Mouse (Mus musculus) thymus, postnatal 10 days (tissue): ENCODE data around the gene Fmo4.

ENCODE experiments used
- DNase-seq, 2 experiments: peaks; one replicate each; pipeline ENCODE4 v3.0.0; 2021; ENCODE audit warnings: low spot score in 2 of 2

The Fmo4 gene

DNA sequence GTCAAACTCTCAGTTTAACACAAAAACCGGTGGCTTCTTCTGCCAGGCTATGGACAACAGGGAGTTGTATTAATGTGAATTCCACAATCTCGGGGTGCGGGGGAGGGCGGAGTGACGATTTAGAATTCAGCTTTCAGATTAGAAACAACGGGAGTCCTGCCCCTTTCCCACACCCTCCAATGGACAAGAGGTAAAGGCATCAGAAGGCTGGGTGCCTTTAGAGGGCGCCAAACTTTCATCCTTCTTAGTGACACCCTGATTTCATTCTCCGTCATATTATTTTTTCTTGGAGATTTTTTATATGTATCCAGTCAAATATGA, at the start of gene Fmo4:
Gene Fmo4 (minus strand): TSS at position 137 of the 321 bp plus-strand sequence.
- no peak for DNase-seq

DNA sequence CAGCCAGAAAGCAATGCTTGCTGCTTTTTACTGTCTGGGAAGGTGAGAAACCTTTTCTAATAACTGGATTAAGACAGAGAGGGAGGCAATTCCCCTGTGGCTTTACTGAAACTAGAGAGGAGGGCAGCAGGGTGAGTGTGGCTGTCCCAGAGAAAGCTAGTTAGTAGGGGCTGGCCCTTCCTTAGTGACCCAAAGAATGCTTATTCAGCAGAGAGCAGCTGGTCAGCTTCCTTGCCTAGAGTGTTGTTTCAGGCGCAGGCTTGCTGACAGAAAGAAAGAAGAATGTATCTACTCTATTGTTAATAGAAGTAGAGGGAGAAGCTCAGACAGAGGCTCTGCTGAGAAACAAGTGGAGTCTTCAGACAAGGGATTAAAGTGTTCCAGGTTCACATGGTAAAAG, 48.6 kb upstream of the Fmo4 start:
- DNase-seq = no peak

GRCm38 (mm10) chr1:162859996-162860605, 46.3 kb upstream of the Fmo4 start:
- no peak for DNase-seq

DNA sequence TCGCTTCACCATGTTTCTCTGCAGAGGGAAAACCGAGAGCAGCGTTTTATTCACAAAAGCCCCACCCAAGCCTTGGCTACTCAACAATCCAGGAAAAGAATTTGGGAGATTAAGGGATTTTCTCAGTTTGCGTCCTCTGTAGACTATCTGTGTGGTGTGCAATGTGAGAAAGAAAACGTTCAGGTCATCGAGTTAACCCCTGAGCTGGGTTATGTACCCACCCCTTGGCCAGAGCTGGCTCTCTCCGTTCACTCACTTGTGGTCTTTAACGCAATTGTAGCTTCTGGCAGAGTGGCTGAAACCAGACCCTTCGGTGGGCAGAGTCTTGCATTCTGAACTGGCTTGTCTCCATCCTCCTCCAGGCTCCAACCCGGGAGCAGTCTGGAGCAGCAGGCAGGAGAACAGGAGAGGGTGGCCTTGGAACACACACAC, 45.8 kb upstream of the Fmo4 start:
- DNase-seq = no peak

DNA sequence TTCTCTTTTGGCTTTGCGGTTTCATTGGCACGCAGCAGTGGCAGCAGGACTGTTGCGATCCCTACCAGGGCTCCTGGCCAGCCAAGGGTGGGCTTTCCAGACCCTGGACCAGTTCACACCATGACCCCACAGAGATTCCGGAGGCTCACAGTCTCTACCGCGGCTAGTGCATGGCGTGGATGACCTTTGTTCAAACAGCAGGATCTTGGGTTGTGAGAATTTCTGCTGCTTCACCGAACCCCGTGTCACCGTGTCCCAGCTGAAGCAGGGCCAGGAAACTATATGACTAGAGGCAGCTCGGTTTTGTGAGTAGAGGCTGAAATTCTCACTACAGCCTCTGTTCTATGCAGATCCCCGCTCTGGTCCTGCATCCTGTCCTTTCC, 45.0 kb upstream of the Fmo4 start:
- no peak for DNase-seq

DNA sequence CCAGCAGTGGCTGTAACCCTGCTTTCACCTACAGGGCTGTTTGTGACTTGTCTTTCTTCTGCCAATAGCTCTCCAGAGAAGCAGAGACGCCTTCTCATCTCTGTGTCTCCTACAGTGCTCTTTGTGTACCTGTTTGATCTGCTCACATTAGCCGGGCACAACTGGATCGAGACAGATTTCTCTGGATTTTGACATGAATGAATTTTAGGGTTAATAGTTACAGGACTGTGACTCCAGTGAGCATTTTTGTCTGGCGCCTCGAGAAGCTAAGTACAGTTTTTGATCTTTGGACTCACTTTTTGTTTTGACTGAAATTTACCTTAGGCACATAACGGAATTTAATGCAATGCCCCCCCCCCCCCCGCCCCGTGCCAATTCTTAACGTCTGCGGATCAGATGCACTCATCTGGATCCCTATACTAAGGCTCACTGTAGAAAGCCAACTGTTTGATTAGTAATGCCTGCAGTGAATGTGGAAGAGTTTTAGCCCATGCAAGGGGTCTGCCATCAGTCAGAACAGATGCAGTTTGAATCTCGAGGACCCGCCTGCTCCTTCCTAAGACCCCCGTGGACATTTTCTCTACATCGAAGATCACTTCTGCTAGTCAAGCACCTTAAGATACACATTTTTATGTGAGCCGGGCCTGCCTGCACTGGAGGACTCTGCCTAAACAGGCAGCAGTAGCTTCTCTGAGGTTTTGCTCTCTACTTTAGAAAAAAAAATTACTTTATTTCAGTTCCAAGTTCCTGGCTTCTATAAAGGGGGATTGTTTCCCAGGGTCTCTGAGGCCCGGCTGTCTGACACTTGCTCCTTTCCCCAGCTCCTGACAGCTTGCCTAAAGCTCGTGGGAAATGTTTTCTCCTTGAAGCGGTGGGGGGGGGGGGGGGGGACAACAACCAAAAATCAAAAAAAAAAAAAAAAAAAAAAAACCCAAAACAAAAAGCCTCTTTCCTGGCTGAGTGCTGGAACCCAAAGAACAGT, 44.3 kb upstream of the Fmo4 start:
- no peak for DNase-seq

GRCm38 (mm10) chr1:162853812-162854482, 40.2 kb upstream of the Fmo4 start:
- no peak for DNase-seq

GRCm38 (mm10) chr1:162847554-162847953, 33.8 kb upstream of the Fmo4 start:
- DNase-seq = no peak

DNA sequence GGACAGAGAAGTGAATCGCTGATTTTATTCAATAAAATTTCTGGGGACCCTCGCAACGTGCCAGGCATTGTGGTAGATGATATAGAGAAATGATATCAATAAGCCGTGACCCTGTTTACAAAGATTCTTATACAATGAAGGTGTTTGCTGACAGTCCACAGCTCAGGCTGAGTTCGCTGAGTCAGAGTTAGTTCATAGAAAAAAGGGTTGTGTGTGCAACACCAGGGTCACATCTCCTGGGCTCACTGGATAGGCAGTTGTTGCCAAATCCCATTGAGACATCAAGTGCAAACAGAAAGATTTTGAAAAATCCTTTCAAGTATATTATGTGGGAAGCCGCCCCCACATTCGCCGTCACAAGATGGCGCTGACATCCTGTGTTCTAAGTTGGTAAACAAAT, 26.4 kb upstream of the Fmo4 start:
- no peak for DNase-seq

DNA sequence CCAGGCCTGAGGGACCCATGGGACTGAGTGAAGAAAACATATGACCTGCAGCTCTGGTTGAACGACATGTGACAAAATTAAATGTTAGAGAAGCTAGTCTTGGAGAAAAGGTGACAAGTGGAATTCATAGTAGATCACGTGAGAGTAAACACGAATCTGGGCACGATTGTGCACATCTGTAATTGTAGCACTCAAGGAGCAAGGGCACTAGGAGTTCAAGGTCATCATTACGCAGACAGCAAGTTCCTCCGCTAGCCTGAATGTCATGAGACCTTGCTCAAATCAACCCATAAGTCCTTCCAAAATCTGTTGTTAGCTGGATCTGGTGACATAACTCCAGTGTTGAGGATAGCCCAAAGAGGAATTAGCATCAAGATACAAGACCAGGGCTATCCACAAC, 25.2 kb upstream of the Fmo4 start:
- DNase-seq = no peak

DNA sequence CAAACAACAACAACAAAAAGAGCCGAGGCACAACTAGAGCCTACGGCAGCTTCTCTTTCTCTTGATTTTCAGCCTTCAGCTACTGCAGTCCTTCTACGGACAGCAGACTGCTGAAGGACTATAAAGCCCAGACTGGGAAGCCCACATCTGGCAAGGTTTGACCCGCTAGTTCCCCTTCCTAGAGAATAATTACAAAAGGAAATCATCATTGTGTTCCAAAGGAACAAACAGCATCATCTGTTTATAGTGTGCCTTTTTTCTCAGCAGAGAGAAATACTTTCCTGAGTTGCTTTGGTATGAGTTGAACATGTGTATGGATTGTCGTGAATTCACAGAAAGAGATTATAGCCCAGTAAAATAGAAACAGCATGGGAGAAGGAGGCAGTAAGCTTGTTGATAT, 20.6 kb upstream of the Fmo4 start:
- no peak for DNase-seq

DNA sequence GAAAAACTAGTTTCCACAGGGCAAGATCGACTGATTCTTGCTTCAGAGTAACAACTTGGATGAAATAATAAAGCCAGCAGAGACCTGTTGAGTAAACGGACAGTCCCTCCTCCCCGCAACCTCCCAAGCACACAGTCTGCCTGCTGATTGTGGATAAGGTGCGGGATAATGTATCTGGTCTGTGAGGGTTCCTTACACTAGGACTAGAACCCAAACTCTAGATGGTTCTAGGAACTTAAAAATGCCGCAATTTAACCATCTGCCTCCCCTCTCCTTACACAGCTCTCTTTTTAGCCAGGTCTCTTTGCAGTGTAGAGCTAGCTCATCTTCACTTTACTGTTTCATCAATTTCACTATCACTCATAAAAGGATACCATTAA, 18.8 kb upstream of the Fmo4 start:
- DNase-seq = no peak

- no peak for DNase-seq
Measured at GRCm38 (mm10) chr1:162831838-162832573, 18.2 kb upstream of the Fmo4 start.

GRCm38 (mm10) chr1:162819280-162819679, 5.5 kb upstream of the Fmo4 start:
- DNase-seq = no peak

DNA sequence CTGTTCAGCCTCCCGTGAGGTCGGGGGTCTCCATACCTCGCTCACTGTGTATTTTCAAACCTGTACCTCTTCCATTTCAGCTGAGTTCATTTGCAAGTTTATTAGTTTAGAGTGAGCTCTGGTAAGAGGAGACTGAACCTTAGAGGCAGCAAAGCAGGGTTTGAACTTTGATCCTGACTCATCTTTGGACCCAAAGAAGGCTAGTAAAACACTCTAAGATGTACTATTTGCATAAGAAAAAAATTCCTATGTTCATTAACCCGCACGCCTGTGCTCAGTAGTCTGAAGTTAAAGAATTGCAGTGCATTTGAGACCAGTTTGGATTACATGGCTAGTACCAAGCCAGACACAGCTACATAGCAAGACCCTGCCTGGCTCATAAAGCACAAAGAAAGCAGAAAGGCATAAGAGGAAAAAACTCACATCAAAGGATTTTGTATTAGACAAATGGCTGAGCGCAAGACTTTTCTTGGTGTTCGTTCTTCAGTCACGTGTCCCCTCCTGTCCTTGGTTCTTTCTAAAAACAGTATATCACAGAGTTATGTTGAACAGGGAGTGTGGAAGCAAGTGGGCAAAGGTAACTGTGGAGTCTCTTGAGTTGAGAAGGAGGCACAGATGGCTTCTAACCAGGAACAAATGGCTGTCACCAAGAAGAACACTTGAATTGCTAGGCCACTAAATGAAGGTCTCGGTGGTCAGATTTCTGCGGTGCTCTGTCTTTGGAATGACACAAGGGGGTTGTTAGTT, 1.8 kb upstream of the Fmo4 start:
- DNase-seq = no peak

- no peak for DNase-seq
Measured at GRCm38 (mm10) chr1:162814932-162815331, 1.2 kb upstream of the Fmo4 start.

DNA sequence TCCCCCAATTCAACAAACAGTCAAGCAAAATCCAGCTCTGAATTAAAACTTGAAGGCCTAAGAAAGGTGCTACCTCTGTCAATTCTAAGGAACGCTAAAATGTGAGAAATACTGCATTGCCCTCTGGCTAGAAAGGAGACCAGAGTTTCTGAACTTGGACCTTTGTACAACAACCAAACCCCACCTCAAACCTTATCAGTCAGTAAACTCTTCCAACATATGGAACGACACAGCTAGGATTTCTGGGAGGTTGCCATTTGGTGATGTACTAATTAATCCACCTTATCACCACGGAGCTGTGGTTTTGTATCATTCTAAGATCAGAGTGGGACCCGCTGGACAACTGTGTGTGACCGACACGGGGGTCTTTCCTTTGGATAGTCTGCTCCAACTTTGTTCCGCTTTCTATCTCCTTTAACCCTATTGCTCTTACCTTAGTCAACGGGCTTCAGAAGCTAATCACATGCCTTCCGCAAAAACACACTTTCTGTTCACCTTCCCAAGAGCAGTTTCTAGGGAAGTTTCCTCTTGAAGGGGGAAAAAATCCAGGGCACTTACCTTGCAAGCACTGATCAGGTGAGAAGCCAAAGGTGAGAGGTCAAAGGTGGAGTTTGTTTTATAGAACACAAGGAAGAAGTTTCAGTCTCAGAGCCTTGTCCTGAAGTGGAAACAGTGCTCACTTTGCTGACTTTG, 483 bp downstream of the Fmo4 start:
- no peak for DNase-seq

DNA sequence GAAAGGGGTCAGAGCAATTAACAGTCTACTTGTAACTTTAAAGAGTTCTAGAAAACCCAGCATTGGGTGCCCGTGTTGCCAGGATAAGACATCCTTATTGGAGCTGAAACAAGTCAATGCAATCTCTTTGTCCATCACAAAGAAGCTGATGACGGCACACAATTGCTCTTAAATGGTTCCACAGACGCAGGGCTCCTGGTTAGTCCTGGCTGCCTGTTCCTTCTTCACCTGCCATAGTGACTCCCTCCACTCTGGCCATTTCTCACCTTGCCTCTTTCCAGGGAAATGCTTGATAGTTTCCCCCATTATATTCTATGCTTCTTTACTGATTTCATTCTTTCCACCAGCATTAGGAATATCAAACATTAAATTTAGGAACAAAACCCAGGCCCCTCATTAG, 5.2 kb downstream of the Fmo4 start:
- no peak for DNase-seq

GRCm38 (mm10) chr1:162807441-162807840, 6.3 kb downstream of the Fmo4 start:
- no peak for DNase-seq

DNA sequence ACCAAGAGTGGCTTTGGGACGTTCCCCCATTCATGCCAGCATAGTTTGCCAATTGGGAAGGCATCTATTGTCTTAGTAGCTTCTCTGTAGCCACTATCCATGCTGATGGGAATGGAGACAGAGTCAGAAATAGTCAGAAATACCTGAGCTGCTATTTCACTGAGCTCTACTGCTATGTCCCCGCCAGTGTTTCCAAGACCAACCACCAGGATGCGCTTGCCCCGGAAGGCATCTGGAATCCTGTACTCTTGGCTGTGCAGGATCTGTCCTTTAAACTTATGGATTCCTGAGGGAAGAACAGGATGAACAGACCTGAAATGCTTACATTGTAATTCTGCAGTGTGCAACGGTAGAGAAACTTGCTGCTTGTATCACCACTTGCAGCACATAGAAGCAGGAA, 8.8 kb downstream of the Fmo4 start:
- DNase-seq = no peak

GRCm38 (mm10) chr1:162796441-162796840, 17.3 kb downstream of the Fmo4 start:
- no peak for DNase-seq
